Mouse (Mus musculus) Patski (cell line): ENCODE measurements around the gene Ggt5. TPM values are rescaled to one million over a fixed set of nuclear protein-coding genes. Genes with fewer than 3 reads are reported as not detected.
"Not testable (repeated sequence)": the region's sequence is repeated elsewhere in the genome, so short reads cannot be mapped to it uniquely, and the experiment has no call there.

Experiments
- ATAC-seq: fragments of 100-300 bp; one replicate; pipeline ENCODE4 v1.8.0; 2021
- CTCF ChIA-PET: fragments of 350-600 bp; sonication (Branson Sonifier 250); formaldehyde crosslinking; loops from one replicate; lab custom pipeline; 2022; ENCODE audit warnings: inconsistent platforms; lab: Charles Lee
- POLR2A ChIA-PET: fragments of 350-600 bp; sonication (Branson Sonifier 250); formaldehyde crosslinking; loops from one replicate; lab custom pipeline; 2022; ENCODE audit warnings: antibody characterized with exemption, inconsistent platforms; lab: Charles Lee
- DNase-seq: peaks from one replicate; pipeline ENCODE4 v3.0.0-alpha.2; 2011; ENCODE audit warnings: low read depth, low spot score
- H3K27me3 ChIP-seq: fragments of 371-371 bp; one replicate; pipeline ENCODE4 v1.5.1; 2021
- CTCF ChIP-seq: fragments of 100-300 bp; IDR thresholded peaks from one replicate; pipeline ENCODE4 v1.5.1; 2021
- in situ Hi-C: fragments of 300-500 bp; cut with MboI; formaldehyde crosslinking; loops from 3 replicates; pipeline ENCODE4 v1.11.1; 2018; ENCODE audit warnings: low pct_unique_long_range_greater_than_20kb, mixed read lengths
- polyA plus RNA-seq: library from polyadenylated mRNA; unstranded; gene quantifications from one replicate; pipeline ENCODE4 v1.2.3, GENCODE M21; 2021

Gene Ggt5
- polyA plus RNA-seq, 1 experiment from 2014 or later, result not detected

DNA sequence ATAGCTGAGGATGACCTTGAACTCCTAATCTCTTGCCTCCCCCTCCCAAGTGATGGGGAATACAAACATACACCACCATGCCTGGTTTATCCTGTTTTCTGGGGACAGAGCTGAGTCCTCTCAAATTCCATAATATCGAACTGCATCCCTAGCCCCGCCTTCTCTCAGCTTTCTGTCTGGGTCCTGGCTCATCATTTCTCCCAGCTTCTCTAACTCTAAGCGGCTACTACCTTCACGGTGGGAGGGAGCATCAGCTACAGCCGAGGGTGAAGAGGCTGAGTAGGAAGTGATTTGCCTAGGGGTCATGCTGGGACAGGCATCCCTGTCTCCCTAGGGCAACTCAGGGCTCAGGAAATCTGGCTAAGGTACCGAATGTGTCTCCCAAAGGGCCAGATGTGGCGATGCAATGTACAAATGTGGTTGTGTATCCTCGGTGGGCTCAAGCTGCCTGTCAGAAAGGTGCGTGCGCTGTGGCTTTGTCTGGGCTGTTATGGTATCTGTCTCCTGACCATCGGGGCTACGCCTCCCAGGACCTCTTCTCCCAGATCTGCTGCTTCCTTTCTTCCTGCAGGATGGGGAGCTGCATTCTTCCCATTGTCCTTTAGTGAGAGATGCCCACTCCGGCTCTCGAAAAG is 30.0 kb upstream of the Ggt5 start:
- TF ChIP-seq CTCF, result no peak

DNA sequence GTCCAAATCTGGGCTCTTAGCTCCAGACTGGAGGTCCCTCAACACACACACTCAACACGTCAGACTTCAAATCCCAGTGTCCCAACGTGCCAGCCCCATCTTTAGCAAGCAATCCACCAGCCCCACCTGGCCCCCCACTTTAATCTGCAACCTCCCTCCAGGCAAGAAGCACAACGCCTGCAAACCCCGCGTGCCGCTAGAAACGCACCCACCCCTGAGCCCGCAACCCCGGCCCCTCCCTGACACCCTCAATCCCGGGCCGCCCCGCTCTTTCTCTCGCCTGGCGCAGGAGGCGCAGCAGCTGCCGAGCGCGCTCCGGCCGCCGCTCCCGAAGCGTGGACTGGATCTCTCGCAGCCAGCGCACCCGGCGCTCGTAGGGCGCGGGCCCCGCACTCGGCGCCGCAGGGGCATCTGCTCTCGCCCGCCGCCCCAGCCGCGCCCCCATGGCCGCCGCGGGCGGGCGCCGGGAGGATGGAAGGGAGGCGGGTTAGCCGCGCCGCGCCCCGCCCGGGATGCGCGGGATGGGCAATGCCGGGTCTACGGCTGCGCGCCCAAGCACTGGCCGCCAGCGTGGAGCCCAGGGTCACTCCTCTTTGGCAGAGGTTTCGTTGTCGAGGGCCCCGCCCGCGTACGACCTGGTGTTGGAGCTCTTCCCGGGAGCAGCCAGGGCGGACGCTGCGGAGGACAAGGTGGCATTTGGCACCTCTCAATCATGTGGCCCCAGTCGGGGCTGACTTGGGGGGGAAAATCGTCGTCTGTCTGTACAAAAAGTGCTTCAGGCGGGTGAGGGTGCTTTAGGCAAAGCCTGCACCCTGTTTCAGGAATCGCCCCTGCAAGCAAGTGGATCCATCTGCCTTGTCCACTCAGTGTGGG is 29.2 kb upstream of the Ggt5 start, which contains the start of gene Lrrc75b:
Gene Lrrc75b (minus strand): TSS at position 655 of the 873 bp plus-strand sequence.
- no peak for DNase-seq
- CTCF ChIA-PET, result interaction anchor here (1.5 kb wide), 1 partner anchor 43 kb away, joined by 3 read pairs; the partner anchor contains the start of gene Snrpd3
- in situ Hi-C loops, result no loop called here
- POLR2A ChIA-PET, result interaction anchor here (0.6 kb wide), 1 partner anchor 84 kb away, joined by 3 read pairs; the partner anchor contains the start of gene Susd2
- ATAC-seq, result peak; percentile 42
- TF ChIP-seq CTCF, result no peak
- H3K27me3 ChIP-seq, result no peaks in the 10 kb centered on the region

More for the DNA sequence above, 30.0 kb upstream of the Ggt5 start:
- in situ Hi-C loops, result no loop called here
- CTCF ChIA-PET, result interaction anchor here (0.9 kb wide), 1 partner anchor 9 kb away, joined by 3 read pairs; no protein-coding TSS in a partner anchor
- POLR2A ChIA-PET, result interaction anchor here (0.6 kb wide), 1 partner anchor 10 kb away, joined by 3 read pairs; no protein-coding TSS in a partner anchor
- no peaks in the 10 kb centered on the region for H3K27me3 ChIP-seq
- ATAC-seq (no peak), DNase-seq (no peak)

DNA sequence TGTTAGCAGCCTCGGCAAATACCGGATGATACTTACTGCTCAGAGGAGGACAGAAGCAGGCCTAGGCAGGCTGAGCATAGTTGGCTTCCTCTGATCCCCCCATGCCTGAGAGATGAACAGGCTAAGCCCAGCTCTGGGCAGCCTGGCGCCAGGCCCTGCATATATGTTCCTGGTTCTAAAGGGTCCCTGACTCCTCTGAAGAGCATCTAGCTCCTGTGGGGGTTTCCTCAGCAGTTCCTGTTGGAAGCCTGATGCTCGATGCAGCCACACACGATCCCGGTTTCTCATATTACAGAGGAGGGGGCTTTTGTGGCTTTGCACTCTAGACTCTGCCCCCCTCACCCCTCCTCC is 28.6 kb upstream of the Ggt5 start:
- TF ChIP-seq CTCF, result no peak
- in situ Hi-C loops, result no loop called here
- no peaks in the 10 kb centered on the region for H3K27me3 ChIP-seq
- ChIA-PET CTCF (interaction anchor here (1.5 kb wide), 1 partner anchor 43 kb away, joined by 3 read pairs; the partner anchor contains the start of gene Snrpd3), POLR2A (interaction anchor here (0.6 kb wide), 1 partner anchor 83 kb away, joined by 3 read pairs; the partner anchor contains the start of gene Susd2)
- DNase-seq (no peak), ATAC-seq (peak; percentile 17)

DNA sequence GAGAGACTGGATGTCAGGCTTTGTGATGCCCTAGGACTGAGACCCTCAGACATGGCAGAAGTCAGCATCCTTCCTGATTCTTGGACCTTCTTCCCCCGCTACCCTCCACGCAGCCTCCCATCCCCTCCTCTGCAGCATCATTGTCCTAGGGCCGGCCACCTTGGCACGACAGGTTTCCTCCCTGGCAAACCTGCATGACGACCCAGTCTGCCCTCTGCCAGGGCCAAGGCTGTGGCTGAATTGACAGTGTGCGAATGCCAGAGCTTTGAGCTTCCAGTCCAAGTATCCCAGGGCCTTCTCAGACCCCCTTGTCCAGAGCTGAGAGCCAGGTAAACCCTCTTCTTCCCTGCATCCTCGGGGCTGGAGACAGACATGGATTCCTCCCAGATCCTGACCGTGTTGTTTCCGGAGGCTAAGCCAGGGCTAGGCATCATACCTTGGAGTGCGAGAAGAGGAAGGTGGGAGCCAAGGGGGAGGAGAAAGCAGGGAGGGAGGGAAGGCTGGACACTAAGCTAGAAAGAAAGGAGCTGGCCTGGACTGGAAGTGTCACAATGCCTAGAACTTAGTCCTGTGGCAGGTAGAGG is 28.0 kb upstream of the Ggt5 start, which contains the start of gene Ggt1:
Gene Ggt1 (plus strand): TSS at position 534 of the 584 bp plus-strand sequence.
- POLR2A ChIA-PET, result no interaction called here

DNA sequence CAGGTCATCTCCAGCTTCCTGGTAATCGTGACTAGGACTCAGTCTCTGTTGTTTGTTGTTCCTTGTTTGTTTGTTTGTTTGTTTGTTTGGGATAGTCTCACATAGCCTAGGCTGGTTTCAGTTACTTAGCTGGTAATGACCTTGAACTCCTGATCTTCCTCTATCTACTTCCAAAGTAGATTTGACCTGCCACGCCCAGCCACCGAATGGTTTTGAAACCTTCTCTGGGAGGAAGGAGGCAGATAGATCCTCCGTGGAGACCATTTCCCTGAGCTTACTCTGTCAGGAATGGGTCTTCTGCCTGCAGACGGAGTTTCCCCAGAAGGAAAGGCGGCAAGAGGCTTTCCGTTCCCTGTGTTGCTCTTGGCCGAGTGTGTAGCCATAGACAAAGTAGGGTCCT is 26.5 kb upstream of the Ggt5 start:
- in situ Hi-C loops, result no loop called here
- no peak for ATAC-seq
- CTCF ChIA-PET, result interaction anchor here (1.0 kb wide), 1 partner anchor 24 kb away, joined by 3 read pairs; no protein-coding TSS in a partner anchor

More for the DNA sequence above, 28.0 kb upstream of the Ggt5 start, which contains the start of gene Ggt1:
- H3K27me3 ChIP-seq, result no peaks in the 10 kb centered on the region
- no peak for ATAC-seq
- no peak for DNase-seq
- in situ Hi-C loops, result no loop called here
- TF ChIP-seq CTCF, result no peak
- CTCF ChIA-PET, result interaction anchor here (1.5 kb wide), 1 partner anchor 44 kb away, joined by 3 read pairs; the partner anchor contains the start of gene Snrpd3

DNA sequence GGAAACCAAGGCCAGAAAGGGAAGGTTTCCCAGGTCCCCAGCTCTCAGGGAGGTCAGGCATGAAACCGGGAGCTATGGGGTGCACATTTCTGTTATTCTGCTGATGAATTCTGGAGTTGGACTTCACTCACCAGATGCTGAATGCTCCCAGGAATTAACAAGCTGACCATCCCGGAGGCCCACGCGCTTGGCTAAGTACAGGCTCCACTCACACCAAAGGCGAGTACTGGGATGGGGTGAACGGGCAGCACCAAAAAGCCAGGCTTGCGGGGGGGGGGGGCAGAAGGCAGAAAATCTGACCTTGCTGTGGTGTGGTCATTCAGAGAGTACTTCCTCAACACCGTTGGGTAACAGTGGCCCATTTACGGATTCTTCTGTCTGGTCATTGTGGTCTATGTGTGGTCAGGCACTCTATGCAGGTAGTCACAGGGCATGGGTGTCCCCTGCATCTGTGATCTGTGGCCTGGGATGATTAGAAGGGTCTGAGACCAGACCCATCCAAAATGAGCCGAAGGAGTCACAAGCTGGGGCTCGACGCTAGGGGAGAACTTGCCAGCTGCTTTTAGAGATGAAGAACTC is 24.4 kb upstream of the Ggt5 start:
- no peaks in the 10 kb centered on the region for H3K27me3 ChIP-seq
- ChIA-PET POLR2A (no interaction called here), CTCF (interaction anchor here (1.7 kb wide), 1 partner anchor 8 kb away, joined by 5 read pairs; no protein-coding TSS in a partner anchor)
- DNase-seq (no peak), ATAC-seq (no peak)
- in situ Hi-C loops, result no loop called here
- no peak for TF ChIP-seq CTCF

More for the DNA sequence above, 26.5 kb upstream of the Ggt5 start:
- no peak for TF ChIP-seq CTCF
- POLR2A ChIA-PET, result no interaction called here
- no peaks in the 10 kb centered on the region for H3K27me3 ChIP-seq
- no peak for DNase-seq

DNA sequence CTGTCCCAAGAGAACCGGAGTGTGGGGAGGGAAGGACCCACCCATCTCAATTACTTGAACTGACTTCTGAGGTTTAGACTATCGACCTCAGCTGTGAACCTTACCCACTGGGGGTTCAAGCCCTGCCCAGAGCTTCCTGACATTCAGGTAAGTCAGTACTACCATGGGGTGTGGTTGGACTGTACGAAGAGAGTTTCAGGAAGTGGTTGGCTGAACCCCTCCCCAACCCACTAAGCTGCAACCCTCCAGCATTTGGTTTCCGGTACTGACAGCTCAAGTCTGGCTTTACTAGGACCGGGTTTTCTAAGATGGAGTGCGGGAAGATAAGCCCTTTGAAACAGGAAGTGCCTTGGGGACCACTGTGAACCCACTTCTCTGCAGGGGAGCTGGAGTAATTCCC is 23.7 kb upstream of the Ggt5 start:
- ATAC-seq (no peak), DNase-seq (no peak)
- no peaks in the 10 kb centered on the region for H3K27me3 ChIP-seq
- no peak for TF ChIP-seq CTCF
- ChIA-PET CTCF (interaction anchor here (1.7 kb wide), 1 partner anchor 9 kb away, joined by 5 read pairs; no protein-coding TSS in a partner anchor), POLR2A (no interaction called here)
- in situ Hi-C loops, result no loop called here

DNA sequence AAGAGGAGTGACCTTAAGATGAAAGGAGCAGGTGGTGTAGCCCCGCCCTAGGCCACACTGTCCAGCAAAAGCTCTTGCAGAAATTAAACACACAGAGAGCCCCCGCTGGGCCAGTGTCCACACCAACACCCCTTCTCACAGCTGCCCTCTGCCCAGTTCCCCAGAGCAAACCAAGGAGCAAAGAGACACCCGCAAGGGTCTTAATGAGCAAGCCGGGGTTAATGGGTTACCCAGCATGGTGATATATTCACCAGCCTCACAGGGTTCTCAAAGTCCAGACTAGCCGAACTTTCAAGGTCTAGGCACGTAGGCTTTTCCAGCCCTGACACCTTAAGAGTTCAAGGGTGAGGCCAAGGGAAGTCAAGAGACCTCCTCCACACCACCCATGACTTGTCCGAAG is 23.2 kb upstream of the Ggt5 start:
- POLR2A ChIA-PET, result no interaction called here
- no peak for TF ChIP-seq CTCF
- H3K27me3 ChIP-seq, result no peaks in the 10 kb centered on the region
- in situ Hi-C loops, result no loop called here
- DNase-seq, result no peak
- no peak for ATAC-seq
- CTCF ChIA-PET, result interaction anchor here (1.7 kb wide), 1 partner anchor 9 kb away, joined by 5 read pairs; no protein-coding TSS in a partner anchor

DNA sequence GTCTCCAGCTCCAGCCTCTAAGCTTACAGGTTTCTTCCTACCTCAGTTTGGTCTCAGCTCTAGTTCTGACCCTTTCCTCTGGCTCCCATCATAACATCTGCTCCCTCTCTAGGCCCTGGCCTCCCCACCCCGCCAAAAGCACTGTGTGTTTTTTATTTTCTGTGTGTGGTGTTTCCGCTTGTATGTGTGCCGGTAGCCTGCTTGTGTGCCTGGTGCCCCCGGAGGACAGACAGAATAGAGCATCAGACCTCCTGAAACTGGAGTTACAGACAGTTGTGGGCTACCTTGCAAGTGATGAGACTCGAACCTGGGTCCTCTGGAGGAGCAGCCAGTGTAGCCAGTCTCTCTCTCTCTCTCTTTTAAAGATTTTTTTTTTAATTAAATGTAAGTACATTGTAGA is 22.8 kb upstream of the Ggt5 start:
- POLR2A ChIA-PET, result no interaction called here
- no peak for TF ChIP-seq CTCF
- ATAC-seq (no peak), DNase-seq (no peak)
- CTCF ChIA-PET, result interaction anchor here (1.7 kb wide), 1 partner anchor 10 kb away, joined by 5 read pairs; no protein-coding TSS in a partner anchor
- in situ Hi-C loops, result no loop called here
- no peaks in the 10 kb centered on the region for H3K27me3 ChIP-seq

DNA sequence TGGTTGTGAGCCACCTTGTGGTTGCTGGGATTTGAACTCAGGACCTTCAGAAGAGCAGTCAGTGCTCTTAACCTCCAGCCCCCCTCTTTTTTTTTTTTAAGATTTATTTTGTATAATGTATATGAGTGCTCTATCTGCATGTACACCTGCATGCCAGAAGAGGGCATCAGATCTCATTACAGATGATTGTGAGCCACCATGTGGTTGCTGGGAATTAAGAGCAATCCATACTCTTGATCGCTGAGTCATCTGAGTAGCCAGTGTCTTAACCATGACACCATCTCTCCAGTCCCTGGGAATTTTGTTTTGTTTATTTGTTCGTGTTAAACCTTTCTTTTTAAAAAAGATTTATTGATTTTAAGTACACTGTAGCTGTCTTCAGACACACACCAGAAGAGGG is 22.4 kb upstream of the Ggt5 start:
- in situ Hi-C loops, H3K27me3 ChIP-seq, DNase-seq, CTCF ChIA-PET, ATAC-seq: not testable (repeated sequence)
- POLR2A ChIA-PET, result interaction anchor here (0.6 kb wide), 1 partner anchor 21 kb away, joined by 3 read pairs; no protein-coding TSS in a partner anchor
